Mouse (Mus musculus): ENCODE measurements around the gene Iqsec1.

Iqsec1 gene

GRCm38 (mm10) chr6:90889356-90890285, 98.9 kb downstream of the Iqsec1 start:
- DNase-seq (ENCODE audit: low spot score in 2 of 2): no peak

GRCm38 (mm10) chr6:90887024-90887775, 101.3 kb downstream of the Iqsec1 start:
- no peak for DNase-seq (ENCODE audit: low spot score in 2 of 2)

GRCm38 (mm10) chr6:90885626-90886025, 102.9 kb downstream of the Iqsec1 start:
- no peak for DNase-seq (ENCODE audit: low spot score in 2 of 2)

- no peak for DNase-seq (ENCODE audit: low spot score in 2 of 2)
Measured at GRCm38 (mm10) chr6:90884631-90885030, 103.9 kb downstream of the Iqsec1 start.

GRCm38 (mm10) chr6:90880975-90881374, 107.5 kb downstream of the Iqsec1 start:
- DNase-seq (ENCODE audit: low spot score in 2 of 2): no peak

GRCm38 (mm10) chr6:90880404-90880803, 108.1 kb downstream of the Iqsec1 start:
- DNase-seq (ENCODE audit: low spot score in 2 of 2): peak in 1 of 2 experiments; percentile 34

- peak; percentile 31 to 39 for DNase-seq (ENCODE audit: low spot score in 2 of 2)
Measured at GRCm38 (mm10) chr6:90871581-90871980, 116.9 kb downstream of the Iqsec1 start.

GRCm38 (mm10) chr6:90868033-90868432, 120.5 kb downstream of the Iqsec1 start:
- no peak for DNase-seq (ENCODE audit: low spot score in 2 of 2)

GRCm38 (mm10) chr6:90861370-90861769, 127.1 kb downstream of the Iqsec1 start:
- DNase-seq (ENCODE audit: low spot score in 2 of 2): no peak

GRCm38 (mm10) chr6:90857844-90858243, 130.6 kb downstream of the Iqsec1 start:
- DNase-seq (ENCODE audit: low spot score in 2 of 2): no peak

GRCm38 (mm10) chr6:90852360-90852759, 136.1 kb downstream of the Iqsec1 start:
- no peak for DNase-seq (ENCODE audit: low spot score in 2 of 2)

- no peak for DNase-seq (ENCODE audit: low spot score in 2 of 2)
Measured at GRCm38 (mm10) chr6:90848068-90848467, 140.4 kb downstream of the Iqsec1 start.

- DNase-seq (ENCODE audit: low spot score in 2 of 2): no peak
Measured at GRCm38 (mm10) chr6:90847523-90847922, 141.0 kb downstream of the Iqsec1 start.

- no peak for DNase-seq (ENCODE audit: low spot score in 2 of 2)
Measured at GRCm38 (mm10) chr6:90839972-90840371, 148.5 kb downstream of the Iqsec1 start.

GRCm38 (mm10) chr6:90836749-90837148, 151.7 kb downstream of the Iqsec1 start:
- DNase-seq (ENCODE audit: low spot score in 2 of 2): no peak

- peak in 1 of 2 experiments; percentile 61 for DNase-seq (ENCODE audit: low spot score in 2 of 2)
Measured at GRCm38 (mm10) chr6:90829536-90829935, 158.9 kb downstream of the Iqsec1 start.

GRCm38 (mm10) chr6:90825063-90825462, 163.4 kb downstream of the Iqsec1 start:
- no peak for DNase-seq (ENCODE audit: low spot score in 2 of 2)

GRCm38 (mm10) chr6:90823322-90823721, 165.2 kb downstream of the Iqsec1 start:
- DNase-seq (ENCODE audit: low spot score in 2 of 2): no peak

GRCm38 (mm10) chr6:90821916-90822602, 166.4 kb downstream of the Iqsec1 start:
- DNase-seq (ENCODE audit: low spot score in 2 of 2): no peak

GRCm38 (mm10) chr6:90819880-90820279, 168.6 kb downstream of the Iqsec1 start:
- DNase-seq (ENCODE audit: low spot score in 2 of 2): no peak

GRCm38 (mm10) chr6:90818956-90819355, 169.5 kb downstream of the Iqsec1 start:
- DNase-seq (ENCODE audit: low spot score in 2 of 2): peak in 1 of 2 experiments; percentile 60

GRCm38 (mm10) chr6:90816551-90816950, 171.9 kb downstream of the Iqsec1 start:
- no peak for DNase-seq (ENCODE audit: low spot score in 2 of 2)

Data from frontal cortex, postnatal 10 days (tissue).